Mouse (Mus musculus) hematopoietic multipotent progenitor cell, adult 10-12 weeks (in vitro differentiated cells): ENCODE measurements around the gene Dnah11. TPM values are rescaled to one million over a fixed set of nuclear protein-coding genes. Genes with fewer than 3 reads are reported as not detected.

Experiments used
- polyA plus RNA-seq: library from polyadenylated mRNA; stranded (reverse); fragments of >175 nt; gene quantifications from 2 replicates; pipeline ENCODE4 v1.2.3, GENCODE M21; 2012; ENCODE audit warnings: low replicate concordance

Gene Dnah11
- polyA plus RNA-seq = 0.01 TPM in 2 replicates

DNA sequence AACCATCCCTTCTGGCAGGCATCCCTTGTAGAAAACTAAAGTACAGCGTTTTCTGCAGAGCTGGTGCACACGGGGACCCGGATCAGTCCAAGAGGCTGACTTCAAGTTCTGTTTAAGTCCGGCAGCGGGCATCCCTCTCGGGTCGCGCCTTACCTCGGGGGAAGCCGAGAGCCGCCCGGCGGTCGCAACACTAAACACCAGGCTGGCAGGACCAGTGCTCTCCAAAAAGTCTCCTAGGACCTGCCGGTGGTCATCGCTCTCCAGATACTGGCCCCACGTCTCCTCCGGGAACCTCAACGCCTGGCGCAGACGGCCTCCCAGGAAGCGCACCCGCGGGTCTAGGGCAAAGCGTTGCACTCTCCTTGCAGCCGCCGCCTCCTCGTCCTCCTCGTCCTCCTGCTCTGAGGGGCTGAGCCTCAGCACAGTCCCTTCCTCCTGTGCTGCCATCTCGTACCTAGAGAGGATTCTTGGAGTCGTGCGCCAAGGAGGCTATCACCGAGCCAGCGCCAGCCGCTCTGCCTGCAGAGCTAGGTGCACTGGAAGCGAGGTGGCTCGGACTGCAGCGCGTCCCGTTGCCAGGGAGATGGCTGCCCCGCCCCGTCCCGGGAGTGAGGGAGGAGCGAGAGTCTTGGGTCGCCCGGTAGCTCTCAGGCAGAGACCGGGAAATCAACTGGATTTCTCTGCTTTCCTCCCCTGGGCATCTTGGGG lies at the start of gene Dnah11:
Dnah11 (minus strand) TSS at position 658 of the 708 bp plus-strand sequence.

Other genes starting within 250 kb of the Dnah11 start
- gene Sp4, start 102.4 kb upstream of the Dnah11 start, polyA plus RNA-seq = 43.0 and 142 TPM in 2 replicates